Mouse (Mus musculus): Measurements from ENCODE around the gene Hes2.

GRCm38 (mm10) chr4:152126026-152126920 is 32.4 kb upstream of the Hes2 start:
- no peak for TF ChIP-seq CTCF (IDR thresholded peaks at IDR 0.05; ENCODE audit: borderline replicate concordance, insufficient read depth, low read length)
- TF ChIP-seq POLR2A (IDR thresholded peaks at IDR 0.05; ENCODE audit: low read depth, low read length), result no peak
